In genomic region chr1:96347231-96347630, GRCm38 (mm10) we compare ENCODE assay signal across 26 mouse cellular contexts.
"Had no signal": no experiment of that assay in that cellular context is flagged by ENCODE, and none has a peak within 500 bp of the region (broad histone marks: within the 10 kb centered on the region; RNA-seq: fewer than 3 reads in every experiment).

No protein-coding gene starts in this region.

- H3K9me3 ChIP-seq: heart, embryonic 13.5 days; heart, embryonic 15.5 days; hindbrain, embryonic 13.5 days; hindbrain, embryonic 15.5 days; kidney, embryonic 15.5 days; limb, embryonic 13.5 days; limb, embryonic 15.5 days; liver, embryonic 13.5 days; liver, embryonic 15.5 days had no signal

- ATAC-seq: intestine, embryonic 16.5 days had no signal

- H3K4me1 ChIP-seq: heart, embryonic 13.5 days; heart, embryonic 15.5 days; hindbrain, embryonic 13.5 days; hindbrain, embryonic 15.5 days; kidney, embryonic 15.5 days; limb, embryonic 13.5 days; limb, embryonic 15.5 days; liver, embryonic 13.5 days; liver, embryonic 15.5 days had no signal

- H3K9ac ChIP-seq: heart, embryonic 13.5 days; heart, embryonic 15.5 days; hindbrain, embryonic 13.5 days; hindbrain, embryonic 15.5 days; kidney, embryonic 15.5 days; limb, embryonic 13.5 days; limb, embryonic 15.5 days; liver, embryonic 13.5 days; liver, embryonic 15.5 days had no signal

- H3K27me3 ChIP-seq: heart, embryonic 13.5 days; heart, embryonic 15.5 days; hindbrain, embryonic 13.5 days; hindbrain, embryonic 15.5 days; kidney, embryonic 15.5 days; limb, embryonic 13.5 days; limb, embryonic 15.5 days; liver, embryonic 13.5 days; liver, embryonic 15.5 days had no signal

- H3K4me3 ChIP-seq: heart, adult 2 months; heart, embryonic 13.5 days; heart, embryonic 15.5 days; hindbrain, embryonic 13.5 days; hindbrain, embryonic 15.5 days; kidney, embryonic 15.5 days; limb, embryonic 13.5 days; limb, embryonic 15.5 days; liver, embryonic 13.5 days; liver, embryonic 15.5 days had no signal

- DNase-seq: gastrocnemius, postnatal 14 days; gastrocnemius, postnatal 36 days; heart, adult 2 months; heart, postnatal 14 days; heart, postnatal 36 days; kidney, adult 11 months; kidney, adult 2 months; kidney, adult 9 months; kidney, postnatal 14 days; kidney, postnatal 36 days; layer of hippocampus, adult 9-11 months; layer of hippocampus, postnatal 36 days; left cerebral cortex, postnatal 4 days; liver, embryonic 13.5 days had no signal

- H3K4me2 ChIP-seq: heart, embryonic 11.5 days; heart, embryonic 13.5 days; heart, embryonic 15.5 days; hindbrain, embryonic 13.5 days; hindbrain, embryonic 15.5 days; kidney, embryonic 15.5 days; limb, embryonic 13.5 days; limb, embryonic 15.5 days; liver, embryonic 13.5 days; liver, embryonic 15.5 days had no signal

- H3K27ac ChIP-seq: heart, adult 2 months; heart, embryonic 13.5 days; heart, embryonic 15.5 days; hindbrain, embryonic 13.5 days; hindbrain, embryonic 15.5 days; hindbrain, postnatal 0 days; kidney, embryonic 15.5 days; kidney, postnatal 0 days; limb, embryonic 13.5 days; limb, embryonic 15.5 days; liver, embryonic 13.5 days; liver, embryonic 15.5 days had no signal

- H3K36me3 ChIP-seq: heart, embryonic 13.5 days; heart, embryonic 15.5 days; hindbrain, embryonic 13.5 days; hindbrain, embryonic 15.5 days; kidney, embryonic 15.5 days; limb, embryonic 13.5 days; limb, embryonic 15.5 days; liver, embryonic 13.5 days; liver, embryonic 15.5 days had no signal
